Mouse (Mus musculus) neutrophil, adult 59 days (primary cell): ENCODE measurements around the gene Snurf. TPM values are rescaled to one million over a fixed set of nuclear protein-coding genes. Genes with fewer than 3 reads are reported as not detected.

Experiments used
- total RNA-seq, 2 experiments: library from RNA; stranded (reverse); gene quantifications; 1 replicate in 1 of 2; 2 replicates in 1 of 2; pipeline ENCODE4 v1.2.4; 2023

The Snurf gene
- total RNA-seq, result not detected

DNA sequence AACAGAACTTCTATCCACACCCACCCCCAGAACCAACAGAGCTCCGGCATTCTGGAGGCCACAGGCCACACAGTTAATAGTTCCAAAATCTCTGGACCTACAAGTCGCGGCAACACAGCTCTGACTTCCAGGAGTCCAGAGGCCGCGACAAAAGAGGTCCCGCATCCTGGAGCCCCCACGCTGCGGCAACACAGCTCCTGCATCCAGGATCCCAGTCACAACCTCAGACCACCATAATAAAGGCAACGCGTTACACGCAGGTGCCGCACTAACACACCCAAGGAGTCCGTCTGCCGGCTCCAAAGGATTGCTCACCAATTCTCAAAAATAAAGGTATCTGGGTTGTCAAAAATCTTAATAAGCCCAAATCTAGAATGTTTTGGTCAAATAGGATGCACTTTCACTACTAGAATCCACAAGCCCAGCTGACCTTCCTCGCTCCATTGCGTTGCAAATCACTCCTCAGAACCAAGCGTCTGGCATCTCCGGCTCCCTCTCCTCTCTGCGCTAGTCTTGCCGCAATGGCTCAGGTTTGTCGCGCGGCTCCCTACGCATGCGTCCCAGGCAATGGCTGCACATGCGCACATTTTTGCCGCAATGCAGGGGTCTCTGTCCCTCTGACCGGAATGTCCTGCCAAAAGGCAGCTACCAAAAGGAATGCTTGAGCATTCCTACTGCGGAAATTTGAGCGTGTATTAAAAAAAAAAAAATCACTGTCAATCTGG, at the start of gene Snurf, which contains the start of gene Gm38393:
Gene Snurf, minus strand, starts transcription at position 444 of the 725 bp plus-strand sequence.
Gene Gm38393, minus strand, starts transcription at position 459 of the 725 bp plus-strand sequence.

Other genes with a start within 250 kb of the Snurf start
- under 1 TPM in 1 of 2 experiments, not detected in 1; 0.09 TPM for gene Gm38393, start within 50 bp of the Snurf start, total RNA-seq
- gene Snrpn, start 135.2 kb upstream of the Snurf start, total RNA-seq, result under 1 TPM in 1 of 2 experiments, not detected in 1; 0.18 TPM